Mouse (Mus musculus): ENCODE data around the gene Calhm6. TPM values are rescaled to one million over a fixed set of nuclear protein-coding genes. Genes with fewer than 3 reads are reported as not detected.

Gene Calhm6
- polyA plus RNA-seq, 1 experiment from 2014 or later, result 0.36 TPM

GRCm38 (mm10) chr10:34138027-34138426 is 10.2 kb upstream of the Calhm6 start:
- H3K27ac ChIP-seq, result no peak overlapping the region
- ATAC-seq (replicated peaks), result no peak

GRCm38 (mm10) chr10:34136432-34136831 is 8.6 kb upstream of the Calhm6 start:
- H3K4me2 ChIP-seq, result no peak overlapping the region
- WGBS, result 22% methylated on average over 6 of the region's 6 CpGs
- H3K27me3 ChIP-seq (replicated peaks), result no peaks in the 10 kb centered on the region
- H3K9ac ChIP-seq, result no peak overlapping the region
- H3K4me1 ChIP-seq, result no peaks in the 10 kb centered on the region
- no peak overlapping the region for H3K4me3 ChIP-seq
- no peaks in the 10 kb centered on the region for H3K9me3 ChIP-seq
- ATAC-seq (replicated peaks), result no peak
- no peaks in the 10 kb centered on the region for H3K36me3 ChIP-seq (replicated peaks)
- no peak overlapping the region for H3K27ac ChIP-seq

More at GRCm38 (mm10) chr10:34138027-34138426, 10.2 kb upstream of the Calhm6 start:
- no peaks in the 10 kb centered on the region for H3K4me1 ChIP-seq
- no peaks in the 10 kb centered on the region for H3K36me3 ChIP-seq (replicated peaks)
- no peak overlapping the region for H3K4me3 ChIP-seq
- WGBS, result 62% methylated on average over 6 of the region's 6 CpGs
- H3K9me3 ChIP-seq, result no peaks in the 10 kb centered on the region
- H3K9ac ChIP-seq, result no peak overlapping the region
- no peaks in the 10 kb centered on the region for H3K27me3 ChIP-seq (replicated peaks)
- H3K4me2 ChIP-seq, result no peak overlapping the region

- H3K36me3 ChIP-seq (replicated peaks), result no peaks in the 10 kb centered on the region
- peaks cover 5% of the 10 kb centered on the region; the same call in 1 of the 2 replicates for H3K4me1 ChIP-seq
- no peak for ATAC-seq (replicated peaks)
- H3K9ac ChIP-seq, result no peak overlapping the region
- no peak overlapping the region for H3K27ac ChIP-seq
- H3K27me3 ChIP-seq (replicated peaks), result no peaks in the 10 kb centered on the region
- no peaks in the 10 kb centered on the region for H3K9me3 ChIP-seq
- no peak overlapping the region for H3K4me2 ChIP-seq
- no peak overlapping the region for H3K4me3 ChIP-seq
- WGBS, result 87% methylated on average over 2 of the region's 2 CpGs
Observed at GRCm38 (mm10) chr10:34131356-34131755, 3.6 kb upstream of the Calhm6 start.

GRCm38 (mm10) chr10:34128391-34128790 is 607 bp upstream of the Calhm6 start:
- H3K4me1 ChIP-seq, result peaks cover 5% of the 10 kb centered on the region; the same call in 1 of the 2 replicates
- H3K27me3 ChIP-seq (replicated peaks), result no peaks in the 10 kb centered on the region
- WGBS, result 81% methylated on average over 6 of the region's 6 CpGs
- H3K9me3 ChIP-seq, result no peaks in the 10 kb centered on the region
- no peak for ATAC-seq (replicated peaks)
- H3K27ac ChIP-seq, result no peak overlapping the region
- H3K36me3 ChIP-seq (replicated peaks), result no peaks in the 10 kb centered on the region
- no peak overlapping the region for H3K4me2 ChIP-seq
- no peak overlapping the region for H3K4me3 ChIP-seq
- H3K9ac ChIP-seq, result no peak overlapping the region

- WGBS, result 96% methylated on average over 2 of the region's 2 CpGs
- ATAC-seq (replicated peaks), result no peak
- Histone ChIP-seq H3K4me3 (no peak overlapping the region), H3K36me3 (replicated peaks) (no peaks in the 10 kb centered on the region), H3K4me2 (no peak overlapping the region), H3K4me1 (no peaks in the 10 kb centered on the region), H3K27ac (no peak overlapping the region), H3K27me3 (replicated peaks) (no peaks in the 10 kb centered on the region), H3K9me3 (no peaks in the 10 kb centered on the region), H3K9ac (no peak overlapping the region)
Observed at GRCm38 (mm10) chr10:34118421-34118820, 9.4 kb downstream of the Calhm6 start.

- no peak overlapping the region for H3K4me2 ChIP-seq
- H3K36me3 ChIP-seq (replicated peaks), result no peaks in the 10 kb centered on the region
- no peak overlapping the region for H3K27ac ChIP-seq
- H3K9ac ChIP-seq, result no peak overlapping the region
- no peak overlapping the region for H3K4me3 ChIP-seq
- ATAC-seq (replicated peaks), result no peak
- no peaks in the 10 kb centered on the region for H3K4me1 ChIP-seq
- no peaks in the 10 kb centered on the region for H3K27me3 ChIP-seq (replicated peaks)
- H3K9me3 ChIP-seq, result no peaks in the 10 kb centered on the region
Observed at GRCm38 (mm10) chr10:34117770-34118169, 10.0 kb downstream of the Calhm6 start.

GRCm38 (mm10) chr10:34117131-34117530 is 10.7 kb downstream of the Calhm6 start:
- H3K36me3 ChIP-seq (replicated peaks), result no peaks in the 10 kb centered on the region
- no peak for ATAC-seq (replicated peaks)
- WGBS, result 80% methylated on average over 3 of the region's 3 CpGs
- H3K9ac ChIP-seq, result no peak overlapping the region
- no peaks in the 10 kb centered on the region for H3K9me3 ChIP-seq
- H3K27ac ChIP-seq, result no peak overlapping the region
- no peaks in the 10 kb centered on the region for H3K4me1 ChIP-seq
- no peak overlapping the region for H3K4me3 ChIP-seq
- no peak overlapping the region for H3K4me2 ChIP-seq
- H3K27me3 ChIP-seq (replicated peaks), result no peaks in the 10 kb centered on the region

- H3K9me3 ChIP-seq, result no peaks in the 10 kb centered on the region
- WGBS, result 78% methylated on average over 4 of the region's 4 CpGs
- no peak overlapping the region for H3K9ac ChIP-seq
- H3K4me2 ChIP-seq, result no peak overlapping the region
- no peaks in the 10 kb centered on the region for H3K4me1 ChIP-seq
- ATAC-seq (replicated peaks), result no peak
- no peak overlapping the region for H3K27ac ChIP-seq
- no peaks in the 10 kb centered on the region for H3K36me3 ChIP-seq (replicated peaks)
- no peaks in the 10 kb centered on the region for H3K27me3 ChIP-seq (replicated peaks)
- H3K4me3 ChIP-seq, result no peak overlapping the region
Observed at GRCm38 (mm10) chr10:34111964-34112738, 15.6 kb downstream of the Calhm6 start.

- Histone ChIP-seq H3K4me3 (no peak overlapping the region), H3K27ac (no peak overlapping the region), H3K4me1 (no peaks in the 10 kb centered on the region), H3K9me3 (no peaks in the 10 kb centered on the region), H3K4me2 (no peak overlapping the region), H3K9ac (no peak overlapping the region), H3K36me3 (replicated peaks) (no peaks in the 10 kb centered on the region), H3K27me3 (replicated peaks) (no peaks in the 10 kb centered on the region)
- WGBS, result 83% methylated on average over 13 of the region's 13 CpGs
- no peak for ATAC-seq (replicated peaks)
Observed at GRCm38 (mm10) chr10:34110863-34111465, 16.8 kb downstream of the Calhm6 start.

- H3K4me2 ChIP-seq, result peak within 1 kb of the TSS; percentile 33
- no peaks in the 10 kb centered on the region for H3K36me3 ChIP-seq (replicated peaks)
- H3K9ac ChIP-seq, result no peak within 1 kb of the TSS; the same call in 1 of the 2 replicates
- ATAC-seq (replicated peaks), result peak; percentile 80
- whole genome bisulfite sequencing, result 24% methylated on average over 9 of the region's 9 CpGs
- no peaks in the 10 kb centered on the region for H3K27me3 ChIP-seq (replicated peaks)
- H3K27ac ChIP-seq, result no peak within 1 kb of the TSS
- H3K9me3 ChIP-seq, result no peaks in the 10 kb centered on the region
- H3K4me3 ChIP-seq, result peak within 1 kb of the TSS; percentile 15
- H3K4me1 ChIP-seq, result peaks cover 3% of the 10 kb centered on the region; the same call in 1 of the 2 replicates
Observed at GRCm38 (mm10) chr10:34096418-34096883, 31.3 kb downstream of the Calhm6 start, which contains the start of gene Calhm5. Gene Calhm5, minus strand, starts transcription at chr10:34096519.

GRCm38 (mm10) chr10:34095964-34096363 is 31.8 kb downstream of the Calhm6 start:
- H3K4me1 ChIP-seq, result peaks cover 3% of the 10 kb centered on the region; the same call in 1 of the 2 replicates
- no peaks in the 10 kb centered on the region for H3K27me3 ChIP-seq (replicated peaks)
- no peak overlapping the region for H3K27ac ChIP-seq
- H3K9me3 ChIP-seq, result no peaks in the 10 kb centered on the region
- H3K4me3 ChIP-seq, result peak overlapping the region; percentile 15
- WGBS, result 59% methylated on average over 12 of the region's 12 CpGs
- H3K9ac ChIP-seq, result no peak overlapping the region; the same call in 1 of the 2 replicates
- peak overlapping the region; percentile 33 for H3K4me2 ChIP-seq
- peak; percentile 46 for ATAC-seq (replicated peaks)
- H3K36me3 ChIP-seq (replicated peaks), result no peaks in the 10 kb centered on the region

- H3K27ac ChIP-seq, result no peak overlapping the region
- H3K27me3 ChIP-seq (replicated peaks), result no peaks in the 10 kb centered on the region
- no peak overlapping the region for H3K9ac ChIP-seq
- H3K36me3 ChIP-seq (replicated peaks), result no peaks in the 10 kb centered on the region
- 58% methylated on average over 2 of the region's 2 CpGs for WGBS
- no peak overlapping the region for H3K4me3 ChIP-seq
- H3K4me2 ChIP-seq, result no peak overlapping the region
- no peaks in the 10 kb centered on the region for H3K9me3 ChIP-seq
- H3K4me1 ChIP-seq, result peaks cover 3% of the 10 kb centered on the region; the same call in 1 of the 2 replicates
- ATAC-seq (replicated peaks), result peak; percentile 27; the same call in 1 of the 2 replicates
Observed at GRCm38 (mm10) chr10:34095147-34095546, 32.6 kb downstream of the Calhm6 start.
